Mouse (Mus musculus): ENCODE results near the gene Vmp1.

The Vmp1 gene

DNA sequence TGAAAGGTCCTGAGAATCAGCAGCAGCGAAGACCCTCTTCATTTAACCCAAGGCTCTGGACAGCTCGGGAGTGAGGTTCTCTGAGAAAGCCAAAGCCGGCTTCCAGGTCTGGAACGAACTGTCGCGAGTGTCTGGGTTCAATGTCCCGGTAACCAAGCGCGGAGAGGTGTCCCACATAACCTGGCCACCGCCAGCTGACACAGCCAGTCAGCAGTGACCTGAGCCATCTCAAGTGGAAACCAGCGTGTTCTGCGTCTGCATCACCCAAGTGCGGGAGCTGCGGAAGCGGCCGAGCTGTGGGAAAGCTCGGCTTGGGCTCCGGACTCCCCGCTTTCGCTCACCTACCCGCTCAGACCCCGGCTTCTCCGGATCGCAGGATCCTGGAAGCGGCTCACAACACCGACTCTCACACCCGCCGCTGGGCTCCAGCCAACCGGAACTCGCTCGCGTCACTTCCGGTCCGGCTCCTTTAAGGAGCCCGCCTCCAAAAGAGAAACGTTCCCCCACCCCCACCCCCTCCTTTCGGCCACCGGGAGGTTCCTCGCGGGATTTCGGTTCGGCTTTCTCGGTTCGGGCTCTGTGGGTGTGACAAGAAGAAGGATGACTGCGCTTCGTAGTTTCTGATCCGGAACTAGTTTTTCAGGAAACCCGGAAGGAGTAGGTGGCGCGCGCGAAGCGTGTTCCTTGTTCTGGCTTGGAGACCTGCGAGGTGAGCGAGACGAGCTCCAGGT is at the start of gene Vmp1, which contains the start of gene Ptrh2:
Gene Vmp1 (minus strand): TSS at position 442 of the 731 bp plus-strand sequence.
Gene Ptrh2 (plus strand): TSS at position 591 of the 731 bp plus-strand sequence.
- peak; percentile 96 for DNase-seq (ENCODE audit: low spot score)

DNA sequence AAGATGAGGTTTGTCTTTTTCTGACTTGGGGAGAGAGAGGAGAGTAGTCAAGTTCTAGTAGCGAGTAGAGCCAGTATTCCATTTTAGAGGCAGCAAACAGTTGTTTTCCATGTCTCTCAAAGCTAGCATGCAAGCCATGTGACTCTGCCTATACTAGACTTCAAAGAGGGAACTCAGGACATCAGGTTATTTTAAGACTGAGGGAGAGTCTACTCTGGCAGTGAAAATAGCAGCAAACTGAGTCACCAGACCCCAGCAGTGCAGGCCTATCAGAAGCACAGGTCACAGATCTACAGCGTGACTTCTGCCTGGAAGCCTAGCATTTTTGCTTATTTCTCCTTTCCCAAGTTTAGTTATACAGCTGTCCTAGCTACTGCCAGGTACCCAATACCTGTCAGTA is 47.8 kb upstream of the Vmp1 start:
- DNase-seq (ENCODE audit: low spot score), result no peak

DNA sequence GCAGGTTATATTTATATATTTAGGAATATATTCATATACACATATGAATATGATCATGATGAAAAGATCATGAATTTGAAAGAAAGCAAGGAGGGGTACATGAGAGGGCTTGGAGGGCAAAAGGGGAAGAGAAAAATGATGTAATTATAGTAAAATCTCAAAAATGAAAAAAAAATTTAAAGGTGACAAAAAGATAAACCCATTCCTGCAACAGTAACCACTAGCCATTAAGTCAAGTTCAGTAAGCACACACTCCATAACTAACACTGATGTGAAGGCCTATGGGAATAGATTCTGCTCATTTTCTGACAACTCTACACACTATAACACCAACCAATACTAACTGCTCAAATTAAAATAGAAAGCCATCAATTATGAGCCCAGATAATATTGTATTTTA is 42.0 kb upstream of the Vmp1 start:
- DNase-seq (ENCODE audit: low spot score), result no peak

DNA sequence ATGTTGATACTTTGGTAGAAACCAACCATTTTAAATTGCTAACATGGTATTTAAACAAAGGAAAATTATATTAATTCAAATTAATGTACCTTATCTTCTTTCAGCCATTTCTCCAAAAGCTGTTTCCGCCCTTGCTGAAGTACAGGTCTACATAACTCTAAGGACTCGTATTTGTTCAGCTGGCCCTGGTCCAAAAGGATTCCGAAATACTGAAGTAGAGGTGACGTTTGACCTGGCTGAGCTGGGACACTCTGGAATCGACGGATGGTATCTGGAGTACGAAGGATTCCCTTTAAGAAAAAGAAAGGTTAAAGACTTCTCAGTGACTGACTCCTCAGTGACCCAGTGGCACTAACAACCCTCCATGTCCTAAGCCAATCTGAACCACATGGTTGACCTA is 41.3 kb upstream of the Vmp1 start:
- no peak for DNase-seq (ENCODE audit: low spot score)

DNA sequence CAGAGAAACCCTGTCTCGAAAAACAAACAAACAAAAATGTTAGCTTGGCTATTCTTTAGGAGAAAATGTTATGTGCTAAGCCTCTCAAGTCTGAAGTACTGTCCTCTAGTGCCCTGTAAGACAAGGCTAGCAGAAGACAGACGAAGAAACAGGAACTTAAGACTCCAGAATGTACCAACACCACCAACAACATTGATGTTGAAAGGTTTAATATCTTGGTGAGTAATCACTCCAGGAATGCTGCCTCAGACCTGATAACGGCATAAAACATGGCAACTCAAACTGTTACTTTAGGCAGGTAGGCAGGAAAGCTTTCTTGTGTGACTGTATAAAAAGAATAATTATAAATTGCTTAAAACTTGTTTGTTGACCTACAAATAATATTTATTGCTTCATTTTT is 40.4 kb upstream of the Vmp1 start:
- DNase-seq (ENCODE audit: low spot score), result no peak

DNA sequence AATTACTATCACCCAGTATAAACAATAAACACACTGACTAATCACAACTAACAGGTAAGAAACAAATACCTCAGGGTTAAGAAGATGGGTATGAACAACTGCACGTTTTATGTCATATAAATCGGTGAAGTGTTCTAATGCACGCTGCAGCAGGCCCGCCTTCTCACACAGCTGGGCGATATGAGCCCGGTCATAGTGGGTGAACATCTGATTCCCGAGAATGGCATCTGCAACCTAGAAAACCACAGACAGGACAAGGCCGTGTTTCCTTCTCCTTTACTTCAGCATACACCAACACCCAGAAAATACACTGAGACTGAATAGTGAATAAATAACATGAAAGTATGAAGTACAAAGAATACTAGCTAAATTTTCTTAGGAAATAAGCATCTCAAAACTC is 35.8 kb upstream of the Vmp1 start:
- DNase-seq (ENCODE audit: low spot score), result no peak

DNA sequence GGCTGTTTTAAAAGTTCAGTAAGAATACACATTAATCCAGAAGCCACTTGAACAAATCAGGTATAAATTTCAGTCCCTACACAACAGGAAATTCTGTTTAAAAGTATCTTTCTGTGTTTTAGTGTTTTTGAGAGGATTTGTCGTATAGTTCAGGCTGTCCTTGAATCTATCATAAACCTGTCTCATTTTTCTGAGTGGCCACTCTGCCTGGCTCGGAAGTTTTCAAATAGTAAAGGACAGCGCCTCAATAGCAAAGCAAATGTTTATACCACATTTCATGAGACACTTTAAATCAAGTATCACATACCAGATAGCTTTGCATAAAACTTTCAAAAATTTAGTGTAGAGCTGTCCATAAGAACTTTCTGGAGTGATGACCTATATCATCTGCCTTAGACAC is 34.7 kb upstream of the Vmp1 start:
- DNase-seq (ENCODE audit: low spot score), result no peak

DNA sequence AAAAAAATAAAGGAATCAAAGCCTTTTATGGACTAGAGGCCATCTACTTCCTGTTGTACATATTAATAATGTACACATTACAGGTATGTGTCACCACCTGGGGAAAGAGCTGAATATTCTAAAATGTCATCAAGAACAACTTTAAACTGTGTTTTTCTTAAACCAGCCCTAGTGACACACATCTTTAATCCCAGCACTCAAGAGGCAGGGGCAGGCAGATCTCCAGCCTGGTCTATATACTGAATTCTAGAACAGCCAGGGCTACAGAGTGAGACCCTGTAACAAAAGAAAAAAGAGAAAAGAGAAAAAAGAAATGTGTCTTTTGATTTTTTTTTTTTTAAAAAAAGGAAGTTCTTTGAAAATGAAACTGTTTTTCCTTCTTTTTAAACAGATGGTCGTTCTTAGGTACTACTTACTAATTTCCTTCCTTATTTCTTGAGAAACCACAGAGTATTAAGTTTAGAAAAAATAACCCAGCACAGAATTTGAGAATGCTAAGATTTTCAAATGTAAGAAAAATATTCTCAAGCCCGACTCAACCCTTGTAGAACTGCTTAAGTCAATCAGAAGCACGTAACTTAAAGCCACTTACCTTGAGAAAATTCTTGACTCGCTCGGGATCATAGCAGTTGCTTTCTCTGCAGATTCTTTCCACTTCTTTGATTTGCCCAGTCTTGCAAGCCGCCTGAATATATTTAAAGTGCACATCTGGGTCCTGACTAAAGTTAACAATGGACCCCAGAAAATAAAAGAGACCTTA is 33.9 kb upstream of the Vmp1 start:
- DNase-seq (ENCODE audit: low spot score), result no peak

DNA sequence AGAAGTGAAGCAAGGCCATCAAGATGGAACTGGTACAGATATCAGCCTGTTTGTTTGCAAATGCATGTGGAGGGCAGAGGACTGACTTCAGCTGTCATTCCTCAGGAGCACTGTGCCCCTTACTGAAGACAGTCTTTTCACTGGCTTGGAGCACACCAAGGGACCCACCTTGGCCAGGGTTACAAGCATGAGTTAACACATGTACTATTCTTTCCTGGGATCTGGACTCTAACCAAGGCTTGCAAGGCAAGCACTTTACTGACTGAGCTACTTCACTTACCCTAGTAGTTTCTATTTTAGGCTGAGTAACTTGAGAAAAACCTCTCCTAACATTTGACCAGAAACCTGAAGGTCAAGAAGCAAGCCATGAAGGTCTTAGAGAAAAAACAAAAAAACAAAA is 31.0 kb upstream of the Vmp1 start:
- no peak for DNase-seq (ENCODE audit: low spot score)

DNA sequence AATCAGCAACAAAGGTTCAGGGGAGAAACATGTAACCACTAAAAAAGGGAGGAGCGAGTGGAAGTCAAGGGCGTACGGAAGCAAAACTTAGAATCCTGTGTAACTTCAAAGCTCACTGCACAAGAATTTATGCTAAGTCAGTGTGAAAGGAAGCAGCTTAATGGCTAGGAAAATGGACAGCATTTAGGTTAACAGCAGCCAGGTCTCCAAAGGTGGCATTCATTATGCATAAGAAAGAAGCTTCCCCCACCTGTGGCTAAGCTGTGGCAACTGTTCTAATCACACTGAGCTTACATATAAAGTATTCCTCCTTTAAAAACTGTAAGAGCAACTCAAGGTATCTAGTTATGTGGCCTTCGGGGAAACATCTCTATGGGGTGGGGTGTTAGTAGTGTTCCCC is 17.5 kb upstream of the Vmp1 start:
- DNase-seq (ENCODE audit: low spot score), result no peak

DNA sequence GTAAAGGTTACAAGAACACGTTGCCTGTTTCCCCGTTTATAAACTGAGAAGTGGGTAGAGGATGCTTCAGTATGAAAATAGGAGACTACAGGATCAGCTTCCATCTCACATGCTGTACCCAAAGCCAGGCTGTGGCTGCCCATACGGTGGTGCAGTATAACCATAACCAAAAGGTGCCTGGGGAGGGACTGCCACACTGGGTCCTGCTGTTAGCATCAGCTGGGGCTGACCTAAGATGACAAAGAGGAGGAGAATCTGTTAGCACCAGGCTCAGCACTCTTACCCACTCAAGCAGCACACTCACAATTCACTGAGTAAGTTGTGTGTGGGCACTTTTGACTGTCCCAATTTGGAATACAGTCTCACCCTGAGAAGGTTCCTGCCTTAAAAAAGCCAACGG is 11.8 kb upstream of the Vmp1 start:
- no peak for DNase-seq (ENCODE audit: low spot score)

DNA sequence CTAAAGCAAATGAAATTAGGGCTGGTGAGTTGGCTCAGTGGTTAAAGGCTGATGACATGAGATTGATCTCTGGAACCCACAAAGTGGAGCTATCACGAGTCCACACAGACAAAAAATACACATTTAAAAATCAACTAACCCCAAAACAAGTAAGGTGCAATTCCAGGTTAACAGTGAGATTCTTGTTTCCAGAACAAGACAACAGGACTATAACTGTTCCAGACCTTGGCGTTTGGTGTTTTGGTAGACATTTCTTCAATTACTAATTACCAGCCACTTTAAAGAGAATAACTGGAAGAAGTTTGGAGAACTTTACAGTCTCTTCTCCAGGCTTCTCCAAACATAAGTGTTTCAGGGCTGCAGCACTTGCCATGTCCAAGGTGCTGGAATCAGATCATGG is 8.9 kb upstream of the Vmp1 start:
- no peak for DNase-seq (ENCODE audit: low spot score)

DNA sequence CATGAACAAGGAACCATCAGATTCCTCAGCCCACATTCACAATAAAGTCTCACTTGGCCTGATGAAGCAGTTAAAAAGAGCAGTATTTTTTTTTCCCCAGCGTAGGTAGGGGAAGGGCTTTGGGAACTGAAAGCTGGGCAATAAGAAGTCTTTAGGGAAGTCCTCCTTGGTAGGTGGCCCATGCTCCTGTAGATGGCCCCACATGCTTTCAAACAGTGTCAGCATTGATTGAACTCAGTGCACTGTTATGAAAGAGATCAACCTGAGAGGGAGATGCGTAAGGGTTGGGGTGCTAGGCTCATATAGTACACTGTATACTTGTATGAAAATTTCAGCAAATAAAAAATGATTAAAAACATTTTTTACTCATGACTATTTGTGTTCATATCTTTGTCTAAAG is 8.3 kb upstream of the Vmp1 start:
- DNase-seq (ENCODE audit: low spot score), result no peak

DNA sequence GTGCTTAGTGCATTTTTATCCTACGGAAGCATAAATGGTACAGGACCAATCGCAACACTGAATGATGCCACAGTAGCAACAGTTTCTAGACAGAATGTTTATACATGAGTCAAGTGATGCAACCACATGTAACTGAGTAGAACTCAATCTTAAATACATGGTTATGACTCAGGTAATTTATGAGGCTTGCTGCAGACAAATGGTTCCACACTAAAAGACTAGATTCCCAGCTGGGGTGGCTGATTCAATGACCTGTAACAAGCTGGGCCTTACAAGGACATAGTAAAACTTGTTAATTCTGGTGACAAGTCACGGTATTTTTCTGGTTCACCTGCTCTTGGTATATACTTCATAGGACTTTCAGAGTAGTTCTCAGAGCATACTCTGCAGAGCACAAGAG is 7.8 kb upstream of the Vmp1 start:
- DNase-seq (ENCODE audit: low spot score), result no peak

DNA sequence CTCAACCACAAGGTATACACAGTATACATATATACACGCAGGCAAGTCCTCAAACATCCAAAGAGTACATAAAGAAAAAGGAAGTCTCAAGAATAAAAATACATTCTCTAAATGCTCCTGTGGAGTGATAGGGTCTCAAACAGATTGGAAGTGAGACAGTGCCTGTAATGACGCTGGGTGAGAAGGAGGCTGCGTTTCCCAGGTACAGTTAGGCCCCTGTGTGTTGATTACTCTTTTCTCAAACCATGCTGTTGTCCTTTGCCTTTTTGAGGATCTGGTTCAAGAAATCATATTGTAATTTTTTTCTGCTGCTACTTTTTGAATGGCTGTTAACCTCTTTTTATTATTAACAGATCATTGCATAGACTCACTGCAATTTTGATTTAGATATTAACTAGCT is 6.7 kb upstream of the Vmp1 start:
- DNase-seq (ENCODE audit: low spot score), result no peak

DNA sequence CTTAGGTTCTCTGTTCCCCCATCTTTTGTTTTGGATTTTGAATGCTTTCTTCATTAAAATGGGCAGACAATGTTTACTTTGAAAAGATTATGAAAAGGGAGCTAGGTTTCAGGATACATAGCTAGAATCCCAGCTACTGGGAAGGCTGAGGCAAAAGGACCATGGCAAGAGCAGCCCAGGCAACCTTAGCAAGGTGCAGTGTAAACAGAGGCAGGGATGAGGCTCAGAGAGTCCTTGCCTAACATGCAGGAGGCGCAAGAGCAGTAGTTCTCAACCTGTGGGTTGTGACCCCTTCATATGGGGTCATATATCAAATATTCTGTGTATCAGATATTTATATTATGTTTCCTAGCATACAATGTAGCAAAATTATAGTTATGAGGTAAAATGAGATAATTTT is 1.7 kb upstream of the Vmp1 start:
- no peak for DNase-seq (ENCODE audit: low spot score)

DNA sequence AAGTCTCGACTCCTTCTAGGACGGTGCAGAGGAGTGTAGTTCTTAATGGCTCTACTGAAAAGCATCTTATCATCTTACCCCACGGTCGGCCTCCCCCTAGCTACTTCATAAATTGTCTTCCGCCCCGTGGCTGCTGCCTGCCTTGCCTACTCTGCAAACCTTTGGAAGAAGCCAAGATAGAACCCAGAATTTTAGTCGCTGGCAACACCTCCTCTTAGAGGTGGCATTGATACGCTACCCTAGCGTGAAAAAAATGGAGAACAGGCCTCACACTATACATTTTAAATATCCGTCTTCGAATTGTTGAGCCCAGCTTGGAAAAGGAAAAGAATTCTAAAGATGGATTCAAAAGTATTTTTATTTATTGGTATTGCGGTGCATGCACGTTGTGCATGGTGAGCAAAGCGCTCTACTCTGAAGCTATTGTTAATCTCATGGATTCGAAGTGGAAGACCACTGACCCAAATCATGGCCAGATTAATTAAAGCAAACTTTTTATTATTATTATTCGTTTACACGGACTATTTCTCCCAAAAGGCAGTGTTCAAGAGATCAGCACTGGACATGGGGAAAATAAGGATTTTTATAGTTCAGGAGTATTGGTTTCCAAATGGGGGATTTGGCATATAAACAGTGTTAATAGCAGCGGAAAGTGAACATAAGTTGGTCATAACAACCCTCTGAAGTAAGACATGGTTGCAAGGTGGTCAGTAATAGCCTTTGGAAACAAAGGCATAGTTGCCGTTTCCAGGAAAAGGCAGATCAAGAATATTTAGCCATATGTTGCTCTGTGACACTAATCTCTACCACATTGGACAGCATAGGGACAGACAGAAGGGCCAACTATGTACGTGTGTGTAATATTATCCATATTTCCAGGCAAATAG is 733 bp upstream of the Vmp1 start:
- DNase-seq (ENCODE audit: low spot score), result no peak

DNA sequence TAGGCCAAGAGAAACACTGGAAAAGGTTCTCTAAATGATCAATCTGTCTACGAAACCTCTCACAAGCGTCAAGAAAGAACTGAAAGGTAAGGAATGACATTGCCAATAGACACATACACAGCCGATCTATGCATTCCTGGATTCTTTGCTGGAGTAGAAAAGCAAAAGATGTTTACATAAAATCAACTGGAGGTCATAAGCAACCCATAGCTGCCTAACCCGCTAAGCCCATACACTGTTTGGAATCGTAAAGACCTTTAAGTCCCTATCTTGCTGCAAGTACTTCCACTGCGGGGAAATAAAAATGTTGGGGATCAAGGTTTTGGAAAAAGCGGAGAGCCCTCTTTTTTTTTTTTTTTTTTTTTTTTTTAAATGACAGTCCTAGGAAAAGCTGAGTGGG is 775 bp downstream of the Vmp1 start:
- no peak for DNase-seq (ENCODE audit: low spot score)

DNA sequence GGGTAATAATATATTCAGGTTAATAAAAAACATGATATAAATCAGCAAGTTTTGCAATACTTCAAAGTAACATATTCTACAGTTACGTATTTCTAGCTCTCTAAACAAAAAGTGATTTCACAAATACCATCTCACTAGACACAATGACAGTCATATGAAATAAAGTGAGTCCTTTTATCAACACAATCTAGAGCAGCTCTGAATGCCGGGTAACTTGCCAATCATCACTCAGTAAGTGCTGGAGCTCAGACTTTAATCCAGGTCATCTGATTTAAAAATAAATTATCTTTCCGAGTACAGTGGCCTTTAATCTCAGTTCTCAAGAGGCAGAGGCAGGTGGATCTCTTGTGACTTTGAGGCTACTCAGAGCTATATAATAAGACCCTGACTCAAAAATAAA is 2.2 kb downstream of the Vmp1 start:
- no peak for DNase-seq (ENCODE audit: low spot score)

DNA sequence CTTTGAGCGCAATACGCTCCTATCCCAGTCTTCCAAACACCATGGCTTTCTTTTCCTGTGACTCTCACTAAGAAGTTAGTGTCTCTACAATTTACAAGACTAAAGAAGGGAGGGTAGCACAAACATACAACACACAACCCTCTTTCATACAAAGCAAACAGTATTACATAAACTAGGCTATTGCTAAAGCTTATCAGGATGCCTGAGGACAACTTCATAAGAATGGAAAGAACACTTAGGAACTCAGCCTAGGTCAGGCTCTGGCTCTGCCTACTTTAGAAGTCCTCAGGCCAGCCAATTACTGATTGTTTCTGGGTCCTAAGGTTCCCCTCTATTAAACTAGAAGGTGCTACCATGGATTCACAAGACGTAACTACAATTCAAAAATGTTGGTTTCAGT is 2.9 kb downstream of the Vmp1 start:
- DNase-seq (ENCODE audit: low spot score), result no peak

DNA sequence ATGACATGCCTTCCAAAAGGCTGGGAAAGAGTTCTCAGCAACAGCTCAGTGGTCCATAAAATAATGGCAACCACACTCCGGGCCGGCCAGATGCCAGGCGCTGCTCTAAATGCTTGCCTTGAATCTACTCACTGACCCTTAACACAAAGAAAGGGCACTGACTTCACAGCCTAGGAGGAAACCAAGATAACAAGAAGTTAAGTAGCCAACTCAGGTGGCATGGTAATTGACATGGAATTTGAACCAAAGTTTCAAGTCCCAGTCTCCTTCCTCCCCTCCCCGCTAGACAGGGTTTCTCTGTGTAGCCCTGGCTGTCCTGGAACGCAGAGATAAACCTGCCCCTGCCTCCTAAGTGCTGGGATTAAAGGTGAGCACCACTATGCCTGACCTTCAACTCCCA is 4.7 kb downstream of the Vmp1 start:
- DNase-seq (ENCODE audit: low spot score), result no peak

DNA sequence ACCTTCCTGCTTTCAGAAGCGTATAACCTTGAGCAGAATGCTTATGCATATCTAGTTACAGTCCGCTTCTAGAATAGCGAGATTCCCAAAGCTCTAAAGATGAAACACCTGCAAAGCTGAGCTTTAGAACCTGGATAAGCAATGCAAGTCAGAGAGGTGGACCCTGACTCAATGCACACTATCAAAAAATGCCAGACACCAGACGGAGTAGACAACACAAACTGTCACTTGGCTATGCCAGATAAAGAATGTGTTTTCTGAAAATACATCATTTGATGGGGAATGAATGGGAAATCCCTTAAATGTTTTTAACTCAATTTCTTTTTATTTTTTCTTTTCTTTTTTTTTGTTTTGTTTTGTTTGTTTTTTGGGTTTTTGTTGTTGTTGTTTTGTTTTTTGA is 8.1 kb downstream of the Vmp1 start:
- DNase-seq (ENCODE audit: low spot score), result no peak

DNA sequence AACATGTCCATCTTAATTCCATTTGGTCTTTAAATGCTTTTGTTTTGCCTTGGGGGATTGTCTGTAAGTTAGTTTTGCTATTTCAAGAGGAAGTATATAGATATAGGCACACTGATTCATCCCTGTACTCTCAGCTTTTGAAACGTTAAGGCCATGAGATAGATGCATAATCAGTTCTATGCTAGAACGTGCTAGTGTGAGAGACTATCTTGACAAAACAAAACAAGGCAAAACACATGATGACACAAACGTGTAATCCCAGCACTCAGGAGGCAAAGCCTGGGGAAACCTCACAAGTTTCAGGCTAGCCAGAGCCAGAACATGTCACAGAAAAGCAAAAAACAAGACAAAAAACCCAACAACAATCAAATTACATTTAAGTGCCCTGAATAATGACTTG is 10.9 kb downstream of the Vmp1 start:
- no peak for DNase-seq (ENCODE audit: low spot score)
